Mouse (Mus musculus): Measurements from ENCODE around the gene Sez6l. TPM values are rescaled to one million over a fixed set of nuclear protein-coding genes. Genes with fewer than 3 reads are reported as not detected.

Gene Sez6l
- polyA plus RNA-seq, 1 experiment = not detected

DNA sequence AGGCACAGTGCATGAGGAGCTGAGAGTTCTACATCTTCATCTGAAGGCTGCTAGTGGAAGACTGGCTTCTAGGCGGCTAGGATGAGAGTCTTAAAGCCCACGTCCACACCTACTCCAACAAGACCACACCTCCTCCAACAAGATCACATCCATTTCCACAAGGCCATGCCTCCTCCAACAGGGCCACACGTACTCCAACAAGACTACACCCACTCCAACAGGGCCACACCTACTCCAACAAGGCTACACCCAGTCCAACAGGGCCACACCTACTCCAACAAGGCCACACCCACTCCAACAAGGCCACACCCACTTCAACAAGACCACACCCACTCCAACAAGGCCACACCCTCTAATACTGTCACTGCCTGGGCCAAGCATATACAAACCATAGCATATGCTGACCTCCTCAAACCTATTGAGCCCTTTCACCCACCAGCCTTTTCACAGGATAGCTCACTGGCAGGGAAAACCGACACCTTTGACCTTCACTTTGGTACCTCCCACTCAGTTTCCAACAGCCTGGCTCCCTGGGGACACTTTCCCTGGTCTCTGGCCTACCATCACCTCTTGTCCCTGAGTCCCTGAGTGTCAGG lies 107.9 kb downstream of the Sez6l start:
- Histone ChIP-seq H3K4me1 (ENCODE audit: control insufficient read depth, insufficient read depth, insufficient read length, low read length) (no peaks in the 10 kb centered on the region), H3K27ac (replicated peaks; ENCODE audit: low read depth, low read length) (no peak overlapping the region)

GRCm38 (mm10) chr5:112466331-112466730 lies 110.7 kb downstream of the Sez6l start:
- Histone ChIP-seq H3K4me3 (ENCODE audit: insufficient read depth, low read depth, low read length) (no peak overlapping the region), H3K27ac (replicated peaks; ENCODE audit: low read depth, low read length) (no peak overlapping the region), H3K4me1 (ENCODE audit: control insufficient read depth, insufficient read depth, insufficient read length, low read length) (no peaks in the 10 kb centered on the region)

More for the DNA sequence above, 107.9 kb downstream of the Sez6l start:
- no peak overlapping the region for H3K4me3 ChIP-seq (ENCODE audit: insufficient read depth, low read depth, low read length)

DNA sequence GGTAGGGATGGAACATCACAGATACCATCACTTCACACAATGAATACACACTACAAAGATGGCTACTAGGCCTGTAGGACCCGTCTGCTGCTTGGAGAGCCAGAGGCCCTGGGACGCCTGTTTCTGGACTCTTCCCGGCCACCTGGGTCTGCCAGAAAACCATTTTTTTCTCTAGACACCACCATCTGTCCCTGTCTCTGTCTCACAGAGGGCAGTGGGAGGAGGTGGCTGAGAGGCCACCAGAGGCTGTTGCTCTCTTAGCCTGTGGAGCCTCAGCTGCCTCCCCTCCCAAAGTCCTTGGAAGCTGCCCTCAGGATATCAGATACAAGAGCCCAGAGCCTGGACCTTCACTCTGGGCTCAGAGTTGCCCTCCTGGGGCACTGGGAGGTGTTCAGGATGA lies 117.1 kb downstream of the Sez6l start:
- no peak overlapping the region for H3K27ac ChIP-seq (replicated peaks; ENCODE audit: low read depth, low read length)
- H3K4me1 ChIP-seq (ENCODE audit: control insufficient read depth, insufficient read depth, insufficient read length, low read length) = no peaks in the 10 kb centered on the region
- no peak overlapping the region for H3K4me3 ChIP-seq (ENCODE audit: insufficient read depth, low read depth, low read length)

DNA sequence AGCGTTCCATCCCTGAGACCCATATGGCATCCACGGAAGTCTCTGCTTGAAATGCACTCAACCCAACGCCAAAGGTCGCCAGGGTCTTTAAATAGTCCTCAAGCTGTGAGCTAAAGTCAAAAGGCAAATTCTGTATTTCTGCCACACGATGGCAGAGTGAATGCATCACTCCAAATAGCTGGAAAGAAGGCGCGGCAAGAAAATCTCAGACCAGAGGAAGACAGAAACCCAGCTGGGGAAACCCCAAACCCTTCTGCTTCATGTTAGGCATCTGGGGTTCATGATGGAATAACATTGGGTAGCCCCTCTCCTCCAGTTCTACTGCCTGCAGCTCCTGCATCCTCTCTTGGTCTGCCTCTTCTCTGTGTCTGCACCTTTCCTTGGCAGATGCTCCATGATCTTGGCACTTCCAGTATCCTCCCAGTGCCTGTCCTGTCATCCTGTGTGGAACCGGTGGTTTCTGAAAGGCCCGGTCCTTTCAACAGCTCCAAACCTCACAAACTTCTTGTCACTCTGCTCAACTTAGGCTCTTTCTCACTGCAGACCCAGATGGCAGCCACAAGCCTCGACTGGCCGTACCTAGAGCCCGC lies 121.9 kb downstream of the Sez6l start:
- Histone ChIP-seq H3K4me1 (ENCODE audit: control insufficient read depth, insufficient read depth, insufficient read length, low read length) (no peaks in the 10 kb centered on the region), H3K27ac (replicated peaks; ENCODE audit: low read depth, low read length) (no peak overlapping the region), H3K4me3 (ENCODE audit: insufficient read depth, low read depth, low read length) (no peak overlapping the region)

- Histone ChIP-seq H3K27ac (replicated peaks; ENCODE audit: low read depth, low read length) (no peak overlapping the region), H3K4me1 (ENCODE audit: control insufficient read depth, insufficient read depth, insufficient read length, low read length) (no peaks in the 10 kb centered on the region), H3K4me3 (ENCODE audit: insufficient read depth, low read depth, low read length) (no peak overlapping the region)
Measured at GRCm38 (mm10) chr5:112453088-112453487, 123.9 kb downstream of the Sez6l start.

DNA sequence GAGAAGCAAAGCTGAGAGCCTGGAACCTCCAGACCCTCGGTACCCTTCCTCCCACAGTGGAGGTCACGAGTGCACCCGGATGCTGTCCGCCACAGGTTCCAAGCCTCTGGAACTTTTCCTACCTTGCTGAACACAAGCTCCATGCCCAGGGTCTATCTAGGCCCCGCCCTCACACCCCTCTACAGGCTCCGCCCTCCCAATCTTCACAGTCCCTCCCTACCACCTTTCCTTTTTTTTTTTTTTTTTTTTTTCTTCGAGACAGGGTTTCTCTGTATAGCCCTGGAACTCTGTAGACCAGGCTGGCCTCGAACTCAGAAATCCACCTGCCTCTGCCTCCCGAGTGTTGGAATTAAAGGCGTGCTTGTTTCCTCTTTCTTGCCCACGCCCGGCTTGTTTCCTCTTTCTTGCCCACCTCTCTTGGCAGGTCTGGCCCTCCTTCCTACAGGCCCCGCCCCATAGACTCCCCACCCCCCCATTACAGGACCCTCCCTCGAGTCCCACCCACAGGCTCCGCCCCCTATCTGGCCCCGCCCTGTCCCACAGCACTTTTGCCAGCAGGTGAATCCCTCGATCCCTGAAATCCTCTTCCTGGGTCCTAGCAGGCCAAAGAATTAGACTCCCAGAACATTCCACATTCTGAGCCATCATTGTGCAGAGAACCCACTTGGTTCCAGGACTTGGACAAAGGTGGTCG lies 128.1 kb downstream of the Sez6l start, which contains the start of gene Gm6588:
Gm6588 (plus strand) TSS at position 680 of the 694 bp plus-strand sequence.
- H3K4me1 ChIP-seq (ENCODE audit: control insufficient read depth, insufficient read depth, insufficient read length, low read length) = no peaks in the 10 kb centered on the region
- no peak within 1 kb of the TSS for H3K27ac ChIP-seq (replicated peaks; ENCODE audit: low read depth, low read length)
- no peak within 1 kb of the TSS for H3K4me3 ChIP-seq (ENCODE audit: insufficient read depth, low read depth, low read length)

- H3K27ac ChIP-seq (replicated peaks; ENCODE audit: low read depth, low read length) = no peak overlapping the region
- no peak overlapping the region for H3K4me3 ChIP-seq (ENCODE audit: insufficient read depth, low read depth, low read length)
- no peaks in the 10 kb centered on the region for H3K4me1 ChIP-seq (ENCODE audit: control insufficient read depth, insufficient read depth, insufficient read length, low read length)
Measured at GRCm38 (mm10) chr5:112438535-112438934, 138.4 kb downstream of the Sez6l start.

DNA sequence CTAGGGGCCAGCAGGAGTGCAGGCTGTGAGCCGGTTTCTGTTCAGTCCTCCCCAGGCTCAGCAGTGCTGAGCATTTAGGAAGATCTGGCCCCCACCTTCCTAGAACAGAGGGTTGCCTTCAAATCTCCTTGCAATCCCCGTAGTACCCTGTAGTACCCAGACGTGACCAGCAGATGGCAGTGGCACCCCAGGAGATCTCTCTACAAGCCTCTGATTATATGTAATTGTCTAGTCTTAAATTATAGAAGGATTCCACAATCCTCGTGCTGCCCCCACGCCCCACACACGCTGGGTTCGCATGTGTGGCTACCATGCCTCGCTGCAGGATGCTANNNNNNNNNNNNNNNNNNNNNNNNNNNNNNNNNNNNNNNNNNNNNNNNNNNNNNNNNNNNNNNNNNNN lies 144.0 kb downstream of the Sez6l start:
- Histone ChIP-seq H3K4me1 (ENCODE audit: control insufficient read depth, insufficient read depth, insufficient read length, low read length) (no peaks in the 10 kb centered on the region), H3K27ac (replicated peaks; ENCODE audit: low read depth, low read length) (no peak overlapping the region), H3K4me3 (ENCODE audit: insufficient read depth, low read depth, low read length) (no peak overlapping the region)

DNA sequence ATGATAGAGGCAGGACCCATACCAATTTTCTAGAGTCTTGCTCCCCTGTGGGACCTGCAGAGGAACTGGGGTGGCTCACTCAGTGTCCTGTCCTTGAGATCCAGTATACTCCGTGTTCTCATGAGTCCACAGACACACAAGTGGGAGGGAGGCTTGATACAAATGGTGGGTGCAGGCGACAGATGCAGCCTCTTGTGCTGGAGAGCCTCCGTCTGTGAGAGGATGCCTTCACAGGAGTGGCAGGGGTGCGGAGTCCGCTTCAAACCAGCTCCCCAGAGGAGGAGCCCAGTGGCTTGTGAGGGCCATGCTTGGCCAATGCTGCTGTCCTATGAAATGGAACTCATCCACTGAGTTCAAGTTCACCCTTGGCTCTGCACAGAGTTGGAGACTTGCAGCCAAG lies 145.0 kb downstream of the Sez6l start:
- Histone ChIP-seq H3K27ac (replicated peaks; ENCODE audit: low read depth, low read length) (no peak overlapping the region), H3K4me3 (ENCODE audit: insufficient read depth, low read depth, low read length) (no peak overlapping the region), H3K4me1 (ENCODE audit: control insufficient read depth, insufficient read depth, insufficient read length, low read length) (no peaks in the 10 kb centered on the region)

GRCm38 (mm10) chr5:112431120-112431775 lies 145.7 kb downstream of the Sez6l start:
- H3K4me3 ChIP-seq (ENCODE audit: insufficient read depth, low read depth, low read length) = no peak overlapping the region

GRCm38 (mm10) chr5:112428944-112429343 lies 148.0 kb downstream of the Sez6l start:
- Histone ChIP-seq H3K4me3 (ENCODE audit: insufficient read depth, low read depth, low read length) (no peak overlapping the region), H3K4me1 (ENCODE audit: control insufficient read depth, insufficient read depth, insufficient read length, low read length) (no peaks in the 10 kb centered on the region), H3K27ac (replicated peaks; ENCODE audit: low read depth, low read length) (no peak overlapping the region)

More at GRCm38 (mm10) chr5:112431120-112431775, 145.7 kb downstream of the Sez6l start:
- Histone ChIP-seq H3K4me1 (ENCODE audit: control insufficient read depth, insufficient read depth, insufficient read length, low read length) (no peaks in the 10 kb centered on the region), H3K27ac (replicated peaks; ENCODE audit: low read depth, low read length) (no peak overlapping the region)

DNA sequence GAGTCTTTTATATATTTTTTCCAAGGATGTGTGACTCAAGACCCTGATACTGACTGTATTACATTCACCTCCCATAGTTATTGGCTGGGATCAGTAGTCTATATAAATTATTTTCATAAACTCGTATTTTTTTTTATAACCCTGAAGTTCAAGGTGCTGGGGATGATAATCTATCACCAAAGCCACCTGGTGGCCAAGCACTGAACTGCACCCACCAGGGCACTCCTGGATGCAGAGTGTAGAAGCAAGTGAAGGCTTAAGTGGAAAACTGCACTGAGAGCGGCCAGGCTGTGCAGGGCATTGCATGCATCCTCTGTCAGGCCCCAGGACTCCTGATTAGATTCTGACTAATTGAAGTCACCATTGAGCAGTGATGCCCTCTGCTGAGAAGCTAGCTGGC lies 149.7 kb downstream of the Sez6l start:
- Histone ChIP-seq H3K4me3 (ENCODE audit: insufficient read depth, low read depth, low read length) (no peak overlapping the region), H3K4me1 (ENCODE audit: control insufficient read depth, insufficient read depth, insufficient read length, low read length) (no peaks in the 10 kb centered on the region), H3K27ac (replicated peaks; ENCODE audit: low read depth, low read length) (no peak overlapping the region)

DNA sequence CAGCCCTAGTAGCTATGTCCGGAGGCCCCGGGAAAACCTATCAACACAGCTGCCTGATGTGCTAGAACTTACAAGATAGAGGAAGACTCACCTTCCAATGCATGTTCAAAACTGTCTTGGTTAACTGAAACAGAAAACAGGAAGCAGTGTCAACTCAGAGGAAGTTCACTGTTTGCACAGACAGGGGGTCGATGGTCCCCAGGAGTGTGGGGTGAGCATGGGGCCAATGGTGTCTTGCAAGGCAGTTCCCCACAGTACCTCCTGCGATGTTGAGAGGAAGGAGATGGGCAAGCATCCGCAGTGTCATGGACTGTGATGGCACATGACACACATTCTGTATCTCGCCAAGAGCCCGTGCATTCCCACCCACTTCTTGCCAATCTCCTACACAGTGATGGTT lies 150.3 kb downstream of the Sez6l start:
- Histone ChIP-seq H3K4me1 (ENCODE audit: control insufficient read depth, insufficient read depth, insufficient read length, low read length) (no peaks in the 10 kb centered on the region), H3K4me3 (ENCODE audit: insufficient read depth, low read depth, low read length) (no peak overlapping the region), H3K27ac (replicated peaks; ENCODE audit: low read depth, low read length) (no peak overlapping the region)

GRCm38 (mm10) chr5:112419535-112419934 lies 157.4 kb downstream of the Sez6l start:
- H3K4me3 ChIP-seq (ENCODE audit: insufficient read depth, low read depth, low read length) = no peak overlapping the region
- H3K4me1 ChIP-seq (ENCODE audit: control insufficient read depth, insufficient read depth, insufficient read length, low read length) = no peaks in the 10 kb centered on the region
- no peak overlapping the region for H3K27ac ChIP-seq (replicated peaks; ENCODE audit: low read depth, low read length)

- Histone ChIP-seq H3K27ac (replicated peaks; ENCODE audit: low read depth, low read length) (no peak overlapping the region), H3K4me3 (ENCODE audit: insufficient read depth, low read depth, low read length) (no peak overlapping the region), H3K4me1 (ENCODE audit: control insufficient read depth, insufficient read depth, insufficient read length, low read length) (no peaks in the 10 kb centered on the region)
Measured at GRCm38 (mm10) chr5:112418023-112418422, 159.0 kb downstream of the Sez6l start.

All from brown adipose tissue, adult 24 weeks (tissue).